Mouse (Mus musculus): ENCODE data around the gene 4930507D05Rik. TPM values are rescaled to one million over a fixed set of nuclear protein-coding genes. Genes with fewer than 3 reads are reported as not detected.

Gene 4930507D05Rik
- 0.55 and 0.61 TPM in 2 replicates for polyA plus RNA-seq (2012; rRNA removed)

DNA sequence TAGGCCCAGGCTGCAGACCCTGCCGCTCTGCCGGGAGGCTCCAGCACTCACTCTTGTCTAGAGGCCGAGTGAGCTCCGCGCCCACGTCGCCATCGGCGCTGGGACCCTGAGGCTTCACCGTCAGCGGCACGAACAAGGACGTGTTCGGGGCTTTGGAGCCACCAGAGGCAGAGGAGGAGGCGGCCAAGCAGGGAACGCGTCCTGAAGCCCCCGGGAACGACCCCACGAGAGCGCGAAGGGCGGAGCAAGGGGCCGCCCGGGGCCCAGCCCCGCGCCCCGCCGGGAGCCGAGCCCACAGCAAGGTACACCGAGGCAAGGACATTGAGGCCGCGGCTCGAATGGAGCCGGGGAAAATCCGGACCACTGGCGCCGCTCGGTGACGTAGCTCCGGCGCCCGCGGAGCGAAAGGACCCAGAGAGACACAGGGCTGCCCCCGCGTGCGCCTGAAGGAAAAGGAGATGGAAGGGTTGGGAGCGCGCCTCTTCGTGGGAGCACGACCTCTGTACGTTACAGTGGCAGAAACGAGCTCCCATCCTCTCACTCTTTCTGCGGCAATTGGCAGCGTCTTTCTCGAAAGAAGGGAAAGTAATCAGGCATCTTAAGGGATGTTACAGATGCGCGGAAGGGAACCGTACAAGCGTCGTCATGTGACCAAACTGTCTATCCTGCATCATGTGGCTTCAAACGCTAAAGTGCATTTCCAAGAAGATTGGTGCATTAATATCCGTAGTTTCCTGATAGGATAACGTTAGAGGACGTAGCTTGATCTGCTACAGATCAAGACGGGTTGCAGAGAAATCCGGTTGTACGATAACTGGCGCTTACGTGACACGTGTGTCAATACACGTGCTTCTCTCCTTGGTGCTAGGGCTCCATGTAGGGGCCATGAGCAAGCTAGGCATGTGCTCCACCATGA is at the start of gene 4930507D05Rik, which contains the start of gene Supv3l1:
Gene 4930507D05Rik, plus strand, starts transcription at position 126 of the 916 bp plus-strand sequence.
Gene Supv3l1, minus strand, starts transcription at position 375 of the 916 bp plus-strand sequence.

DNA sequence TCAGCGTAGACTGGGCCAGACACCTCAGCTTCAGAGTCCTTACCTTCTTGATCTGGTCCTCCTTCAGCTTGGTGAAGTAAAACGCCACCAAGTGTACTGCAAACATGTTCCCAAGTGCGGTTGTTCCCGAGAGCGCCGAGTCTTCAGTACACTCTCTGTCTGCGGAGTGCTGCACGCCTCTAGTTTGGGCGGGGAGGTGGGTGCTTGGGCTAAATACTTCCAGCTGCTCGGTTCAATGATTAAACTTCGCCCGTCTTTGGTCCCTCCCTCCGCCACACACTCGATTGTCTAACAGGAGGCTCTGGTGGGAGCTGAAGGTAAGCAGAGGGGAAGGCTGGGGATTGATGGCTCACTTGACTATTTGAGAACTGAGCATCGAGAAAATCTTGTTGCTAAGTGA is 27.0 kb upstream of the 4930507D05Rik start, which contains the start of gene Hkdc1:
Gene Hkdc1, minus strand, starts transcription at position 237 of the 400 bp plus-strand sequence.

DNA sequence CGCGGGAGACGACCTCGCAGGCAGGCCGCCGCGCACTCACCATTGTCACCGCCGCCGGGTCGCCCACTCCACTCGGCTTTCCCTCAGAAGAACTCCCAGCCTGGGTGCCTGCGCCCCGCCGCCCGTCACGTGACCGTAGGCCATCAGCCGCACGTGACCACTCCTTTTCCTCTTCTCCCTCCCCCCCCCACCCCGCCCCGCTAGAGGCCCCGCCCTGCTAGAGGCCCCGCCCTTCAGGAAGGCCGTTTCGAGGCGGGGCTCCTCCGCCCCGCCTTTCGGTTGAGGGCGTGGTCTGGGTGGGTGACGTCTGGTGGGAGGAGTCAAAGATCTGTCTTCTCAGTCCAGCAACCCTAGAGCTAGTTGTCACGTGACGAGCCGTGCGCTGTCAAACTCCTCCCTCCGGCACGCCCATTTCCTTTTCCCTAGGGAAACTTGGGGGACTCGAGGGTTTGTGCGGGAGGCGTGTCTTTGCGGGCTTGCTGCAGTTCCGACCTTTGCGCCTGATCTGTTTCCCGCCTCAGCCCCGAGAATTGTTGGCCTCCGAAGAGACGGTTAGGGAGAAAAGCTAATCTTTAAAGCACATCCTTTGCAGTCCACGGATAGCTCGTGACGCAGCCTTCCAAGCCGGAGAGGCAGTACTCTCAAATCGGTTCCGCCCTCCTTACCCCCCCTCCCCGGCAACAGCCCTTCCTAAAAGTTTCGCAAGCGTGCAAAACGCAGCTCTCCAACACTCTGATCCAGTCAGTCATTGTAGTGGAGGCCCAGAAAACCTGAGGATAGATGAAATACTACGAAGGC is 37.5 kb downstream of the 4930507D05Rik start, which contains the start of gene Vps26a:
Gene Vps26a, minus strand, starts transcription at position 188 of the 798 bp plus-strand sequence.

Other genes with a start within 250 kb of the 4930507D05Rik start
- gene Tspan15, start 218.2 kb upstream of the 4930507D05Rik start, polyA plus RNA-seq (2012; rRNA removed) = 8.2 and 14.1 TPM in 2 replicates
- not detected in 2 replicates for gene Tacr2, start 197.1 kb upstream of the 4930507D05Rik start, polyA plus RNA-seq (2012; rRNA removed)
- gene Hk1, start 69.6 kb upstream of the 4930507D05Rik start, polyA plus RNA-seq (2012; rRNA removed) = 32.4 and 32.5 TPM in 2 replicates
- 0.92 and 1.0 TPM in 2 replicates for gene Hkdc1, start 27.0 kb upstream of the 4930507D05Rik start, polyA plus RNA-seq (2012; rRNA removed)
- gene Supv3l1, start 249 bp downstream of the 4930507D05Rik start, polyA plus RNA-seq (2012; rRNA removed) = 28.9 and 34.1 TPM in 2 replicates
- gene Vps26a, start 37.3 kb downstream of the 4930507D05Rik start, polyA plus RNA-seq (2012; rRNA removed) = 34.9 and 35.5 TPM in 2 replicates
- 3.8 and 3.9 TPM in 2 replicates for gene Srgn, start 78.0 kb downstream of the 4930507D05Rik start, polyA plus RNA-seq (2012; rRNA removed)
- 42.7 and 42.9 TPM in 2 replicates for gene Kif1bp, start 129.0 kb downstream of the 4930507D05Rik start, polyA plus RNA-seq (2012; rRNA removed)
- 57.9 and 77.6 TPM in 2 replicates for gene Ddx21, start 152.8 kb downstream of the 4930507D05Rik start, polyA plus RNA-seq (2012; rRNA removed)
- gene Ddx50, start 201.7 kb downstream of the 4930507D05Rik start, polyA plus RNA-seq (2012; rRNA removed) = 117 and 242 TPM in 2 replicates